Mouse (Mus musculus): ENCODE measurements around the gene Cope.

Cope gene

DNA sequence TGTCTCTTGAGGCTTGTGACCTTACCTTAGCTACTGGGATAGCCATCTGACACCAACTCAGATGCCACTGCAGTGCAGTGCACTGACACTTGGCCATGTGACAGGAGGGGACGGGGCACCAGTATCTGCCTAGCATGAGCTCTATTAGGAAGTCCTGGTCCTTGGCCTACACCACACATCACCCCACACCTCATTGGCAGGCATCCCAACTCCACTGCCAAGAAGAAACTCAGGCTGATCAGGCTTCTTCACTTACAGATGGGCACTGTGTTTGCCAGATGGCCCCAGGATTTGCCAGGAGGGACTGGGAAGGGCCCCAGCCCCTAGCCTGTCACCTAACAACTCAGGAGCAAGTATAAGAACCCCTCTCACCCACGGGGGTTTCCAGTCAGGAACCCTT lies 11.1 kb downstream of the Cope start:
- DNase-seq, result no peak

- DNase-seq, result no peak
Observed at GRCm38 (mm10) chr8:70315624-70316510, 13.5 kb downstream of the Cope start, which contains the start of gene Cers1. Cers1 (plus strand) TSS chr8:70315775.

- DNase-seq, result no peak
Observed at GRCm38 (mm10) chr8:70316511-70317504, 14.5 kb downstream of the Cope start.

GRCm38 (mm10) chr8:70317872-70318271 lies 15.6 kb downstream of the Cope start:
- DNase-seq, result no peak

GRCm38 (mm10) chr8:70323716-70324115 lies 21.4 kb downstream of the Cope start:
- DNase-seq, result no peak

- no peak for DNase-seq
Observed at GRCm38 (mm10) chr8:70327512-70327911, 25.2 kb downstream of the Cope start.

- DNase-seq, result no peak
Observed at GRCm38 (mm10) chr8:70329124-70329834, 27.0 kb downstream of the Cope start, which contains the start of gene Gdf1. Gdf1 (plus strand) TSS chr8:70329817.

GRCm38 (mm10) chr8:70329835-70330740 lies 27.8 kb downstream of the Cope start:
- DNase-seq, result no peak

- no peak for DNase-seq
Observed at GRCm38 (mm10) chr8:70330741-70331364, 28.5 kb downstream of the Cope start.

DNA sequence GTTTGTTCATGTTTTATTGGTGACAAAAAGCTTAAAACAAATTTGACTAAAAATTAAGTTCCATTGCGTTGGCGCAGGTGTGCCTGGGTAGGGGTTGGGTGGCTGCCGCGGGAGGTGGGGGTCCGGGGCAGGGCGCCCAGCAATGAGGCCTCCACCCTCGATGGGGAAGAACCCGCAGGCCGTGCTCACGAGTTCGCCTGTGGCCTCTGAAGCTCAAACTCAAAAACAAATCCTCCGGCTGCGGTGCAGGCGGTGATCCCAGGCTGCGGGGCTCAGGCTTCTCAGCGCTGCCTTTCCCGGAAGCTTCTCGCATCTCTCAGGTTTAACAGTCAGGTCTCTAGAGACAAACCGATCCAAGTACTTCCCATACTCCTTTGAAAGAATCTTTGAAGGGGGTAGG lies 29.2 kb downstream of the Cope start:
- no peak for DNase-seq

- no peak for DNase-seq
Observed at GRCm38 (mm10) chr8:70332070-70332877, 30.0 kb downstream of the Cope start.

DNA sequence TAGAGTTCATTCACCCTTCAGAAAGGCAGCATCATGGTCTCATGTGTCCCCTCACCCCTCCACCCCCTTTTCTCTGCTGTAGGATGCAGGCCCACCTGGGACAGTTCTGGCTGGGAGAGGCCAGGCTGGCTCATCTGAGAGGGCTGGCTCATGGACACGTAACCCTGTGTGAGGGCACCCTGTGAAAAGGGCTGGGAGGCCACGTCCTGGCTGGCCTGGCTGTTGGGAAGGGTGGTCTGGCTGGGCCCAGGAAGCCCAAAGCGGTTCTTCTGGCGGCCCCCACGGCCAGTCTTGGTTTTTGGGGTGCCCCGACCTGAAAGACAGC lies 30.5 kb downstream of the Cope start:
- DNase-seq, result no peak

GRCm38 (mm10) chr8:70338931-70339330 lies 36.6 kb downstream of the Cope start:
- DNase-seq, result no peak

DNA sequence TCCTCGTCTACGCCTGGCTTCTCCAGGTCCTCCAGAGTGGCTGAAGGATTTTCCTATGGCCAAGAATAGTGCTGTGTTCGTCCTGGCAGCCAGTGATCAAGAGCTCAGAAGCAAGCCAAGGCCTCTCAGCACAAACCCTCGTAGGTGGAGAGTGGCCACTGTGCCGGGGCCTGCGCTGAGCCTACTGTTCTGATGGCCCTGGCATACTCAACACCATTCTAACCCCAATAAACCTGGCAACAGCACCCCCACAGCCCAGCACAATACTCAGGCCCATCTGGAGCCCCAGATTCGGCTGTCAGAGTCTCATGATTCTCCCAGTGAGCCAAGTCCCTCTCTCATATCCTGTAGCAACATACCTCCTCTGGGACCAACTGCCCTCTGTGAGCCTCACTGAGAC lies 38.3 kb downstream of the Cope start:
- DNase-seq, result no peak

GRCm38 (mm10) chr8:70342007-70342406 lies 39.7 kb downstream of the Cope start:
- DNase-seq, result no peak

- DNase-seq, result no peak
Observed at GRCm38 (mm10) chr8:70343076-70343475, 40.8 kb downstream of the Cope start.

DNA sequence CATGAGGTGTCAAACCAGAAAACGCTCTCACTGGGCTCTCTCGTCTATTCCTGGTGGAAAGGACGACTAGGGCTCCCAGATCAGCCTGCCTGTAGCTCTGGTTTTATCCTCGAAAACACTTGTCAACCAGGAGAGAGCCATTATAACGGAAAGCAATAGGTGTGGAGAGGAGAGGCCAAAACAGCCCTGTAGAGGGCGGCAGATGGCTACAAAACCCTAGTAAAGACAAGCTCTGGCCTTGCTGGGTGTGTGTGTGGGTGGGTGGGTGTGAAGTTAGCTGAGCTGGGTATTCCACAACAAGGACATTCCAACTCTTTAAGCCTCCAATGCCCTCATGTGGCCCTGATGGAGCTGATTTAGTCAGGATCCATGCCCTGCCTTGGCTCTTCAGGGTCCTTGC lies 41.4 kb downstream of the Cope start:
- no peak for DNase-seq

DNA sequence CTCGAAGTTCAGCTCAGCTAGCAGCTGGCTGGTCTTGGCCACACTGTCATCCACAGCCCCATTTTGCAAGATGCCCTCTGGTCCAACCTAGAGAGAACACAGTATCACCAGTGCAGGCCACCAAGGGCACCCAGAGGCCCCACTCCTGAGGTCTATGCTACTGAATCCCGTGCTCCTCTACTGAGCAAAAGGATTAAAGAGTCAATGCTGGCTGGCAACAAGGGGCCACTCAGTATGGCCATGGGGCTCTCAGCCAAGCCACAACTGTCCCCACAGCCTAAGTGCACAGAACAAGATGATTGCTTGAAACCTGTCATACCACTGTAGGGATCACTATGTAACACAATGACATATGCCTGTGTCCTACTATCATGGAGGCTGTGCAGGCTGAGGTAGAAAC lies 42.0 kb downstream of the Cope start:
- DNase-seq, result no peak

DNA sequence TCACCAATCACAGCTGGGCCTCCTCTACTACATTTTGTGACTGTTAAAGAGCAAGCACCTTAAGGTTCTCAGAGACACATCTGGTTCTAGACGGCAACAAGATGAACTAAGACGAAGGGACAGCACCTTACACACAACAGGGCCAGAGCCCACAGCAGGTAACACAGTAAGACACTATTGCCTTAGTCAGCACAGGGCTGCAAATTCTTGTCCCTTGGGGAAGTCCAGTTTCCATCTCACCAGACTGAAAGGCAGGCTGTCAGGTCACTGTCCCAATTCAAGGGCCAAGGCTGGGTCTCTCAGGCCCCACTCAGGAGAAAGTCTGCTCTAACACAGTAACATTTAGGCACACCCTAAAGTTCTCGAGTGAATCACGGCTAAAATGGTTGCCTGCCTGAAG lies 45.1 kb downstream of the Cope start:
- DNase-seq, result no peak

GRCm38 (mm10) chr8:70347860-70348420 lies 45.6 kb downstream of the Cope start:
- peak; percentile 75 for DNase-seq
